Mouse (Mus musculus) c-Kit-positive CD71-positive TER-119-positive erythroid progenitor cells, embryonic 14.5 days (primary cell): Measurements from ENCODE around the gene Irx5.

Experiments
- DNase-seq: peaks from one replicate; pipeline ENCODE4 v3.0.0-alpha.2; 2013; ENCODE audit warnings: low spot score

The Irx5 gene

DNA sequence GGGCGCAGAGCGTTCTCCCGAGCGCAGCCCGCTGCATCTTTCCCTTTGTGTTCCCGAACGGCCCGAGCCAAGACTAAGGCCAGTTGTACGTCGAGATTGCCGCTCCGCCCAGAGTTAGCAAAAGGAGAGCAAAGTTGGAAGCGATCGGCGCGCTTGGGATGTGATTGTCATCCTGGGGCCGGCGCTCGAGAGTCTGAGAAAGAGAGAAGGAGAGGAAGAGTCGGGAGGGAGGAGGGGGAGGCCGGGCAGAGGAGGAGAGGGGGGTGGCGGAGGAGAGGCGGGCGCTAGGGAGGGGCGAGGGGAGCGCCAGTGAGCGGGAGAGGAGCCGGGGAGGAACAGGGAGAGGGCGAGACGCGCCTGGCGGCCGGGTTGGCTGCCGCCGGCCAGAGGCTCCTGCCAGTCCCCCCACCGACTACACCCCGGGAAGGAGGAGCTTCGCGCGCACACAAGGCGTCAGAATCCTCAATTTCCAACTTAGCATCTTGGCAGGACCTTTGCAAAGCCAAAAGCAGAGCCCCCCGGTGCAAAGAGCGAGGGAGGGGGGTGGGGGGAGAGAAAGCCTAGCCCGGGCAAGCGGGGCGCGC, at the start of gene Irx5:
TSS of gene Irx5 (plus strand) at position 228 of the 584 bp plus-strand sequence.
- DNase-seq = no peak

DNA sequence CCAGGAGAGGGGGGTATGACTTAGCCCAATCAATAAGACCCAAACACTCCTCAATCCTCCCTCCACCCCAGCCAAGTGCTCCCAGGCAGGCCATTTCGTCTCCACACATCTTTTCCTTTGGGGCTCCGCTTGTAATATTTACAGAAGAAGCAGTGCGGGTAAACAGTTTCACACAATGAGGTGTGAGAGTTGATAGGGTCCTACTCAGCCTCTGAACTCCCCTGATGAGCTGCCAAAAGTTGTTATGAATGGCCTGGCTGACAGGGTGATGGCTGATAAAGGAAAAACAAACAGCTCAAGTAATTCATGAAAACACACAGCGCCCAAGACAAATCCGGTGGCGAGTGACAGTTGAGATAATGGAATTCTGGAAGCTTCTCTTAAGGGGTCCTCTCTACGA, 45.2 kb upstream of the Irx5 start:
- no peak for DNase-seq

DNA sequence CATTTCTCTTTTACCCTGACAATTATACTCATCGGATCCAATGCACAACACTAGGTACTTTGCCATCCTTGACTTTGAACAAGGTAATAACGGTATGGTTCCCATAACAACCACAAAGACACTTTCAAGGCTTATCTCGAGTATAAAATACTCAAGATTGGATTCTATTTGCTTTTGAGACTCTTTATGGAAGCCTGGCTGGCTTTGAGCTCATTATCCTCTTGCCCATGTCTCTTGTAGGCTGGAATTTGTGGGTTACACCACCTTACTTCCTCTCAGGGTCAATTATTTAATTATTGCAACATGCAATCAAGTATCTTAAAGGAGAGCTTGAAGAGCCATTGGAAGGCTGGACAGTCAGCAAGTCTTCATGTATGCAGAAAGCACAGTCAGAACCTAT, 43.7 kb upstream of the Irx5 start:
- no peak for DNase-seq

DNA sequence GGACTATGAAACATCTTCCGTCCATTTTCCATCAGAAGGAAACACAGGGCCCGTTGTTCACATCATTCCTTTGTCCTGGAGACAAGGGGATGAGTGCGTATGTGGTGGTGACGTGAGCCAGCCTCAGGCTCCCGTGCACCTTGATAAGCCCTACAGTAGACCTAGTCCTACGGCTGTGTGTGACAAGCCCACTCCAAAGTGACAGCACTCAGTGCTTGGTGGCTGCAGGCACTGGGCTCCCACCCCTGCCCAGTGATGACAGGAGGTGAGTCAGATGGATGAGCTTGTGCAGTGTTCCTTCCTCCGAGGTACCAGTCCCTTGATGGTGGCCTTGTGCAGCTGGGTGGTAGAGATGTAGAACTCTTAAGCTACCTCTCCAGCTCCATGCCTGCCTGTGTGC, 33.7 kb upstream of the Irx5 start:
- DNase-seq = no peak

DNA sequence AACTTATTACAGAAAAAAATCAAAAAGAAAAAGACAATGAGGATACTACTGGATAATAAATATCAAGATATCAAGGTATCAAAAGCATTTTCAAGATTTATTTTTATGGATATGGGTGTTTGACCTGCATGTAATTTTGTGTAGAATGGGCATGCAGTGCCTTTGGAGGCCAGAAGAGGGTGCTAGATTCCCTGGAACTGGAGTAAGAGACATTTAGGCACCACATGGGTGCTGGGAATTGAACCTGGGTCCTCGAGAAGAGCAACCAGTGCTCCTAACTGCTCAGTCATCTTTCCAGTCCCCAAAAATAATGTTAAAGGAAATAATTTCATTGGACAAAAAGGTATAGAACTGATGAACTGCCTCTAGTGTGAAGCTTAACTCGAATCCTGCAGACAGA, 30.2 kb upstream of the Irx5 start:
- DNase-seq = no peak

DNA sequence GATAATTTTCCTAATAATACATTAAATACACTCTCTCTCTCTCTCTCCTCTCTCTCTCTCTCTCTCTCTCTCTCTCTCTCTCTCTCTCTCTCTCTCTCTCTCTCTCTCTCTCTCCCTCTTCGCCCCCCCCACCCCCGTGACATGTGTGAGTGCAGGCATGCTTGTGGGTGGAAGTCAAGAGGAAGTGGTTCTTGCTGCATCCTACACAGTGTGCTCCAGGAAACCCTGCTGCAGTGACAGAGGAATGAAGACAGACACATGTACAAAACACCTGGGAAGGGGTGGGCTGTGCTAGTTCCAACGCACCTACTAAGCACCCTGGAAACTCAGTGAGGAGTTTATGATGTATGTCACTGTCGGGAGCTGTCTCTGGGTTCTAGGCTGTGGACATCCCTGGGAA, 28.2 kb upstream of the Irx5 start:
- no peak for DNase-seq

DNA sequence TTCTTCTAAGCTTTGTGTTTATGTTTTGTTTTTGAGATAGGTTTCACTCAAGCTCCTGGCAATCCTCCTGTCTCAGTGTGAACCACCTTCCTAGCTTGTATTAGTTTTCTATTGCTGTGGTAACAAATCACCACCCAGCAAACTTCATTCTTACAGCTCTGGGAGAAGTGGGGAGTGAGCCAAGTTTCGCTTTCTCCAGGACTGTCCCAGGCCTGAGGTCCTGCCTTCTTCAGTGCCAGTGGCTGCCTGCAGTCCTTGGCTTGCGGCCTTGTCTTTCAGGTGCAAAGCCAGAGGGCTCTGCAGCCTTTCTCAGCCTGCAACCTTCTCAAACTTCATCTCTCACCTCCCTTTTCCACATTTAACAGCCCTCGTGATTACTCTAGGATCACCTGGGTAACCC, 25.6 kb upstream of the Irx5 start:
- DNase-seq = no peak

DNA sequence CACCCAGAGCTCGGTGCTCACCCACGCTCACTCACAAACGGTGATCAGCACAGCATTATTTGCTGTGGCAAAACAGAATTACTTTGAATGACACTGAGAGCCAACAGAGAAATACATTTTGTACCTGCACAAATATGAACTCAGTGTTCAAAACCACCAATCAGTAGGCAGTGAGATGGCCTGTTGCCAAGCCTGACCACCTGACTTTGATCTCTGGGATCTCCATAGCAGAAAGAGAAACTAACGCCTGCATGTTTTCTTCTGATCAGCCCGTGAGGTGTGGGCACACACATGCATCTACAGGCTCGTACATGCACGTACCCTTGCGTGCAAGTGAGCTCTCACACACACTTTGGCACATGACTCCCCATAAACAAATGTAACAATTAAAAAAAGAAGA, 24.0 kb upstream of the Irx5 start:
- DNase-seq = no peak

DNA sequence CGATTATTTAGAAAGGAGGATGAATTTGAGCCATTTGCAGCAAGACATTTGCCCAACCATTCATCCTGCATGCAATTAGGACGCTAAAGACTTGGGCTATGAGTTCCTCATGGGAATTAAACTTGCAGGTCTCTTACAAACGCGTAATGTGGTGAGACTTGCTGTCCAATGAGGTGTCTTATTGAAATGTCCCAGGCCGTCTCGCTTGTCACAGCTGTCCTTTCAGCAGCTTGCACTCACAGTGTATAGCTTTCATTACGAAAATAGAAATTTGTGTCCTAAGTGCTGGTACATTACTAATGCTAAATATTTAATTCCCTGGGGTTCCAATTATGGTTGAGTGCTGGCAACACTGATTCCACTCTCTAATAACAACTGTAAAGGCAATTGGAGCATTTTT, 22.3 kb upstream of the Irx5 start:
- DNase-seq = no peak

DNA sequence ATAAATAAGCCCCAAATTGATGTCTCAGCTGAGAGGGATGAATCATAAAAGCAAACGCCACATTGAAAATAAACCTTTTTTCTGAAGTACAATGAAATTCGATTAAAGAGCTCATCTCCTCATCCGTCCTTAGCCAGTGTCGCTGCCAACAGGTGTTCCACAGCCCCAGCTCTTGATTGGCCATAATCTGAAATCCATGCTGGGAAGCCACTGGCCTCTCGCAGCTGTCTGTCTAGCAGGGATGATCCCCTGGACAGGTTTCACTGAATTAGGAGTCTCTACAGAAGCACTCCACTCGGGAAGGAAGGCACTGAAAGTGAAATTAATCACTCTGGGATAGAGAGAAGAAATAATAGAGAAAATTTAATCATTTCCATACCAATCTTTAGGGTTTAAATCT, 21.4 kb upstream of the Irx5 start:
- no peak for DNase-seq

DNA sequence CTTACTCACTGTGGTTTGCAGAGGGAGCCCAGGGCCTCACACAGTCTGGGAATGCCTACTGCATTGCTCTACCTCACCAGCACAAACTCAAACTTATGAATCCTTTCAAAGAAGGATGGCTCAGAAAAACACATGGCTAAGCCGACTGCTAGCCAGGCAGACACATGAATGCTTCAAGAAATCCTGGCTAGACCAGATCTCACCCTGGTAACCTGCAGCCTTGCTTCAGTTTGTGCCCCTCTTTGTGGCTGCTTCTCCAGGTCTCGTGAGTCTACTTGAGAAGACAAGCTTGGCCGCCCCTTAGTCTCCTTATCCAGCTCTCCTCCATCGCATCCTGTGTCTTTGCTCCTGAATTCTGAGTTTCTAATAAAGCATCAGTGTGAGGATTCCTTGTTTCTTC, 13.9 kb upstream of the Irx5 start:
- no peak for DNase-seq

DNA sequence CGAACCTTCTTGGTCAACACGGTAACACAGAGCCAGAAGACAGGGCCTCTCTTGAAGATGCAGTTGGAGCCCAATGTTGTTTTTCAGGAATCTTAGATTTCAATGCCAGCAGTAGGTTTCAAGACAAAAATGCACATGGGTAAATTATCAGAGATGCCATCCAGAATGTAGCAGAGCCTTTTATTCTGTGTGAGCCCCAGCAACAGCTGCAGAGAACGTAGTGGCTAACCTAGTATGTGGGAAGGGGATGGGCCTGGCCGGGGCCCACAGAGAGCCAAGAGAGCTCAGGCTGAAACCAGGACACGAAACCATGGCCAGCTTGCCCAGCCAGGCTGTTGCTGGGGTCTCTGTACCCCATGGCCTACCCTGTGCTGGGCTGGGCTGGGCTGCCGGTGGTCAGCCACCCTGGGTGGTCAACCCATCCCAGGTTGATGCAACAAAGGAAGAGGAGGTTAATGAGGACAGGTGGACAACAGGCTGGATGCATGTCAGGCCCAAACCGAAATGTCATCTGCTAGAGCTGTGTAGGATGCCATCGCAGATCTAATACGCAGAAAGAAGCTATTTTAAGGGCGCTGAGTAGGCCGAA, 7.4 kb upstream of the Irx5 start:
- no peak for DNase-seq

DNA sequence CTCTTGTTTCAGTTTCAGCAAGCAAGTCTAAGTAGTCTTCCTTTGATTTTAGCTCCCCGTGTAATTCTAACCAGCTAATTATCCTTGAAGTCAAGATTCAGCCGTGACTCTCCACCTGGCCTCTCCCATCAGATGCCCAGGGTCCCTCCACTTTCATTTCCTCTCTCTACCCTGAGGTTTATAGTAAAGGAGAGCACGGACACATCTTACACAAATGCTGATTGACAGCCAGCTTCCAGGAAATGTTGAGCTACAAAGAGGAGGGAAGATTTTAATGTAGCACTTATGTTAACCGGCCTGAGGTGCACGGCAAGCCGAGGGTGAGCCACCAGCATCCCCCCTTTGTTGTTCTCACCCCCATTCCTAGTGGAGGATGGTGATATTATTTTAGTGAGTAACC, 4.0 kb upstream of the Irx5 start:
- DNase-seq = no peak

DNA sequence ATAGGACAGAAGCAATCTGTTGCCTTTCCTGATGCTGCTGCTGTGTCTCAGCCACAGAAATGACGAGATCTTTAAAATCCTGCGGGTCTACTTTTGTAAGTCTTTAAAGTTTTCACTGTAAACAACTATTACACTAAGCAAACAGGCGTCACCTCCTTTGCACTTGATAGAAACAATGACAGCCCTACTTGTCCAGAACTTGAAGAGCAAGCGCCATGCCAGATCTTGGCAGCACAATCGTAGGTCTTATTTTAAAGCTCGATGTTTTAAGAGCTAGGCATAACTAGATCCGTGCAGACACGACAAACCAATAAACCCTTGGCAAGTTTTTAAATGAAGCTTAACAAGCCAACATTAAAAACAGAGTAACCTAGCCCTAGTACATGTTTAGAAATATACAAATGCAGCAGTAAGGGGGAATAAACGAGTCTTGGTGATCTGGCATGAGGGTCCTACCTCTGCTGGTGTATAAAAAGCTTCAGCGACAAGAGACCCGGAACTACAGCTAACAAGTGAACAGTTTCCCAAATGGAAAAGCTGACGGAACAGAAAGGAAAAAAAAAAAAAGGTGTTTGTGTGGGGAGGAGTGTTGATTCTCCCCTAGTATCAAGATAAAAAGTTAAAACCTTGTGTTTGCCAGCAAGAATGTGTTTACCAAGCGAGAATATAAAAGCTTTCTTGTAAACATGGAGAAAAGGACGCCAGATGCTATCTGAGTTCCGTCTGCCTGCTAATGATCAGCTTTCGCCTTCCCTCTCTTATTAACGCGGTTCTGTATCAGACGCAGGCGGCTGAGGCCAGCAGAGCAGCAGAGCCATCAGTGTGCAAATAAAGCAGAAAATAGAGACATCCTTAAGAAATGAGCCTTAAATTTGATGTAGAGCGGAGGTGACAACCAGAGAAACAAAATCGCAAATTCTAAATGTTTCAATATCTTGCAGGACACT, 2.6 kb upstream of the Irx5 start:
- peak; percentile 44 for DNase-seq

DNA sequence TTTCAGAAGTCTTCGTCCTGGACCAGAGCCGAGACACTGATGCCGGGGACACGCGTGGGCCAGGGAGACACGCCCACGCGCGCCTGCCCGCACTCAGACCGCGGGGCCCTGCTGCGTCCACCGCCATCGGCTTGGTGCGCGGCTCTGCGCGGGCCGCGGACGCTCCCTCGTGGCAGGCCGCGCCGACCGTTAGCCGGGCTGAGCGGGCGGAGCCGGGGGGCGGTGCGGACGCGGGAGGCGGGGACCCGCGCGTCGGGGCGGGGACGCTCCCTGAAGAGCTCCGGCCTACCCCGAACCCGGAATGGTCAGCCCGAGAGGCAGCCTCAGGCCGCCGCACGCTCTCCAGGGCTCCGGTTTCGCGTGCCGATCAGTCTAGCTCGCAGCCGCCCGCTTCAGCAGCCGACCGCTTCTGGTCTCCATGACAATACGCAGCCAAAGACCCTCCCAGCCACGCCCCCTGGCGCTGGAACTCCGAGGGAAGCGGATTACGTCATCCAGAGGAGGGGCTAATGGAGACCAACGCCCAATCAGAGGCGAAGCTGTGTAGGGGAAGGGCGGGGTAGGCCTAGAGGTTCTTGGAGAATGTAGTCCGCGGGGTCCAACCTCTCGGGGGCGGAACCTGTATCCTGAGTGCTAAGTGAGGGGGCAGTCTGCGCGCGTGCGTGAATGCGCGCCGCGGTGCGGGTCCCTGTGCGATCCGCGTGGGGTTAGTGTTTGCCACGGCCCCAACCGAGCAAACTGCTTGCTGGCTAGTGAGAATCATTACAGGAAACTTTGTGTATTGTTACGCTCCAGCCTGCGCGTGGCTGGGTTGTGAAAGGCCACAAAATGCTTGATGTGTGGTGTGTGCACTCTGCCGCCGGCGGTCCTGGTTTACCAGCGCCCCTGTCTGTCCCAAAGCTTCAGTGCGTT, 1.5 kb upstream of the Irx5 start:
- DNase-seq = peak; percentile 96

DNA sequence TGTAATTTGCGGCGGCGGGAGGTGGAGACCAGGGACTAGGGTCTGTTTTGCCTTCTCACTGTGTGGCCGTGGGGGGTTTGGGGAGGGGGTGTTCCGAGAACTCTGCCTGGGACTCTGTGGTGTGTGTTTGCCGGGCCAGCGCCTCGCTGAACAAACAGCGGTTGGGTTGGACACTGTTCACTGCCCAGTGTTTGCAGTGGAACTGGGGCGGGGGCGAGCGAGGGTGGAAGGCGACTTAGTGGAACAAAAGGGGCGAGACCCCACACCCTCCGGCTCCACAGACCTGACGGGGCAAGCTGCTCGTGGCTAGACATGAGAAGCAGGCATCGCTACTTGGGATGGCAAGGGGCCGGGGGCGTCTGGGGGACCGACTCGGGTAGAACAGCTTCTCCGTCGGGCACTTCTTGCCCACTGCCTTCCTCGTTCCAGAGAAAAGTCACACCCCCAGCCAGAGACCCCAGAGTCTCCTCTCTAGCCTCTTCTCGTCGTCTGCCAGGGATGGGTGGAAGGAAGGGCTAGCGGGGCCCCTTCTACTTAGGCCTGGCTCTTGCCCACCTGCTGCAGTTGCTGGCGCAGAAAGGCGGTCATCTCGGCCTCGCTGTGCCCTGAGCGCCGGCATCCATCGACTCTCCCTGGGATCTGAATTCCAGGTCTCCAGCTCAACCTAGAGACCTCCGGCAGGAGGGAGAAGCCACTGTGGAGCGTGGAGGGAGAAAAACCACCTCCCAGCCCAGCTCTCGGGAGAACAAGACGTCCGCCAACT, 631 bp upstream of the Irx5 start:
- no peak for DNase-seq

DNA sequence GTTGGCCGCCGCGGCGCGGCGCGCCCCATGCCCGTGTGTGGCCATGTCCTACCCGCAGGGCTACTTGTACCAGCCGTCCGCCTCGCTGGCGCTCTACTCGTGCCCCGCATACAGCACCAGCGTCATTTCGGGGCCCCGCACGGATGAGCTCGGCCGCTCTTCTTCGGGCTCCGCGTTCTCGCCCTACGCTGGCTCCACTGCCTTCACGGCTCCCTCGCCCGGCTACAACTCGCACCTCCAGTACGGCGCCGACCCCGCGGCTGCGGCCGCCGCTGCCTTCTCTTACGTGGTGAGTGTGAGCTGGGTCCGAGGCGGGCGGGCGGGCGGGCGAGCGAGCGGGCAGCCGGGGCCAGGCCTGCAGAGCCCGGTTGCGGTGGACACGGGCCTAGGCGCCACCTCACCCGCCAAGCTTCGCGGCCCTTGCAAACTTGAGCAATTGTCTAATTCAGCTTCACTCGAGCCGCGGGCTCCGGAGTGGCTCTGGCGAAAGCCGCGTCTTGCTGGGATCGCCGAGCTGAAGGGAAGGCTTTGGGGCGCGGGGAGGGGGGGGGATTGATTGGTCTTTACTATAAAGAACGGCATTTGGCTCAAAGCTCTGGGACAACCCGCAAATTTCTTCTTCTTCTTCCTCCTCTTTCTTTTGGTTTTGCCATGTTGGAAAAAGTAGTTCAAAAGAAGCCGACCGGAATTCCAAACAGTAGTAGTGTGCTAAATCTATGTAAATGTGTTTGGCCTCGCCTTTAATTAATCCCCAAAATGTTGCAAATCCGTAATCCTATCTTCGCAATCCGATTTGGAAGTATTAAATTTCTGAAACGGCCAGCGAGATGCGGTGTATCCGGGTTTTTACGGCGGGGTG, 945 bp downstream of the Irx5 start:
- DNase-seq = no peak

DNA sequence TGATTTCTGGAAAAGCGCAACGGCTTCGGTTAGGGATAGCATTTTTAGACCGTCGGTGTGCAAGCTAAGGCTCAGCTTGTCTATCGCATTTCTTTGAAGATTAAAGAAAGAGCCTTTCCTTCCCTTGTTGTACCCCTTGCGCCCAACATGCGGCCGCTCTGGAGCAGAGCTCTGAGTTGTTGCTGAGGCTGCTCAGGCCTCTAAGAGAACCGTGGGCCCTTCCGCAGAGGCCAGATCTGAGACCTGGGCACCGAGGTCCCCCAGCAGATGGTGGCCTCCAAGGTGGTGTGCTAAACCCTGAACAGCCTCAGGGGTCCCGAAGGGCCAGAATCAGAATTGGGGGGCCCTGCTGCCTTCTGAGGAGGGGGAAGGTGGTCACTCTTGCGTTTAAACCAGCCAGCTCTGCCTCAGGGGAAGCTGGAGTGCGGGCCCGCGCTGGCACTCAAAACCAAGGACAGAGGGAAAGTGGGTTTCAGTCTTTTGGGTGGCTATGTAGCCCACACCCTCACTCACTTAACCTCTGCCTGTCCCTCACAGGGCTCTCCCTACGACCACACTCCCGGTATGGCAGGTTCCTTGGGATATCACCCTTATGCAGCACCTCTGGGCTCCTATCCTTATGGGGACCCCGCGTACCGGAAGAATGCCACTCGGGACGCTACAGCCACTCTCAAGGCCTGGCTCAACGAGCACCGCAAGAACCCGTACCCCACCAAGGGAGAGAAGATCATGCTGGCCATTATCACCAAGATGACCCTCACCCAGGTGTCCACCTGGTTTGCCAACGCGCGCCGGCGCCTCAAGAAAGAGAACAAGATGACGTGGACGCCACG, 1.8 kb downstream of the Irx5 start:
- DNase-seq = no peak

DNA sequence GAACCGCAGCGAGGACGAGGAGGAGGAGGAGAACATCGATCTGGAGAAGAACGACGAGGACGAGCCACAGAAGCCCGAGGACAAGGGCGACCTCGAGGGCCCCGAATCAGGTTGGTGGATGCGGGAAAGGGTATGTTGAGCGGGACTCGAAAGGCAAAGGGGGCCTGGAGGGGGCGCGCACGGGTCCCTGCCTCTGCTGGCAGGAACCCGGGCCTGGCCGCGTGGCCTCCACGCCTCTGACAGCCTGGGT, 2.3 kb downstream of the Irx5 start:
- DNase-seq = no peak
